Mouse (Mus musculus): ENCODE measurements around the gene Arid1b. TPM values are rescaled to one million over a fixed set of nuclear protein-coding genes. Genes with fewer than 3 reads are reported as not detected.
A peak's percentile ranks its signal among the peaks of the same experiment; 100 is the strongest.

Gene Arid1b
- polyA plus RNA-seq, 1 experiment from 2014 or later, result 12.9 TPM

DNA sequence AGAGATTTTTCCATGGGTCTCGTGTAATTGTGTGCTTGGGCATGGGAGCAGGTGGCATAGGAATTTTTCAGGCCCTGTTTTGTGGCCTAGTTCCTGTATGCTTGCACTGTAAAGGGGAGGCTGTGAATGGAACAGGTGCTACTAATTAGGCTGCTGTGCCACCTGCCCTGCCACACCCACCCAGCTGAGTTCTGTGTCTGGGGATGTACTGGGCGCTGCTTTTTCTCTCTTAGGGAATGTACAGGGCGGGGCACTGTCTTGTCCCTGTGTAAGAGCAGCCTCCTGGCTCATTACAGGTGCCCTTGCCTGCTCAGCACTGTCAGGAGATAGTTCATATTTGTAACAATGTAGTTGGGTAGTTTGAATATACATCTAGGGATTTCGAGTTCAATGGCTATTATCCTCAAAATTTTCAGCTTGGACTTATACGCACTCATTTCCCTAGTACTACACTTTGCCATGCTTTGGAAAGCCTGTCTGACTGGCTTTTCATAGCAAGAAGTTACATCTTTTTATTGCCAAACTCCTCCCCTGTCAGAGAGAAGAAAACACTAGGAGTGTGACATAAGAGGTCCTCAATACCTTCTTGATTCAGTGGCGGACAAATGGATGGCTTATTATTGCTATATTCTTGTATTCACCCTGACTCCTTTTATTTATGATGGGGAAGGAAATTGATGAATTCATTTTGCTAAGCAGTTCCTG lies 149.8 kb downstream of the Arid1b start:
- no peaks in the 10 kb centered on the region for H3K36me3 ChIP-seq (replicated peaks; ENCODE audit: control insufficient read depth, insufficient read depth, low read depth, low read length)
- no peak for DNase-seq (ENCODE audit: low spot score)
- H3K4me3 ChIP-seq (ENCODE audit: low read depth, low read length), result no peak overlapping the region
- WGBS, result 88% methylated on average over 6 of the region's 6 CpGs
- no peaks in the 10 kb centered on the region for H3K27me3 ChIP-seq (ENCODE audit: control insufficient read depth, insufficient read depth, low read length)
- no peak overlapping the region for H3K4me2 ChIP-seq (ENCODE audit: low read depth, low read length)
- no peaks in the 10 kb centered on the region for H3K9me3 ChIP-seq (replicated peaks; ENCODE audit: control insufficient read depth, low read length)
- no peaks in the 10 kb centered on the region for H3K4me1 ChIP-seq (ENCODE audit: control insufficient read depth, insufficient read depth, low read length)
- no peak overlapping the region for H3K9ac ChIP-seq (replicated peaks; ENCODE audit: low read length)
- no peak overlapping the region for H3K27ac ChIP-seq (replicated peaks; ENCODE audit: low read depth, low read length)
- 0 out of 2 replicates have a peak, but pooled peaks have one; percentile 31 for ATAC-seq (replicated peaks; ENCODE audit: insufficient number of reproducible peaks, low FRiP score, low TSS enrichment, low read depth)

DNA sequence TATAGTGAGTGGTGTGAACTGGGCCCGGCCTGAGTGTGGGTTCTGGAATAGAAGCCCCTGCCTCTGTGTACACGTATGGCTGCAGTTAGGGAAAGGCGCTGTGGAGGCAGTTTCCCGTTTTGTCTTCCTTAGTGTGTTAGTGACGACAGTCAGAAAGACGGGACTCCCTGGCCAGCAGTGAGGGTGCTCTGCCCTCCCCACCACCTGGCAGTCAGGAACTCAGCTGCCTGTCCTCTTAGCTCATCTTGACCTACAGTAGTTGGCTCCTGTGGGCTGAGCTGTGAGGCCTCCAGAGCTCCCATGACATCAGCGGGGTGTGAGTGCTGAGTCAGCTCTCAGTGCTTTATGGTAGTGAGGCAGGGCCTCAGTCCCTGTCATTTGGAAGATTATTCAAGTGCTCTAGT lies 156.5 kb downstream of the Arid1b start:
- WGBS, result 54% methylated on average over 7 of the region's 7 CpGs
- DNase-seq (ENCODE audit: low spot score), result peak; percentile 18
- Histone ChIP-seq H3K9ac (replicated peaks; ENCODE audit: low read length) (no peak overlapping the region), H3K27ac (replicated peaks; ENCODE audit: low read depth, low read length) (no peak overlapping the region), H3K36me3 (replicated peaks; ENCODE audit: control insufficient read depth, insufficient read depth, low read depth, low read length) (no peaks in the 10 kb centered on the region), H3K4me3 (ENCODE audit: low read depth, low read length) (no peak overlapping the region), H3K27me3 (ENCODE audit: control insufficient read depth, insufficient read depth, low read length) (no peaks in the 10 kb centered on the region), H3K4me1 (ENCODE audit: control insufficient read depth, insufficient read depth, low read length) (no peaks in the 10 kb centered on the region), H3K9me3 (replicated peaks; ENCODE audit: control insufficient read depth, low read length) (no peaks in the 10 kb centered on the region), H3K4me2 (ENCODE audit: low read depth, low read length) (no peak overlapping the region)
- ATAC-seq (replicated peaks; ENCODE audit: insufficient number of reproducible peaks, low FRiP score, low TSS enrichment, low read depth), result no peak; the same call in 1 of the 2 replicates

DNA sequence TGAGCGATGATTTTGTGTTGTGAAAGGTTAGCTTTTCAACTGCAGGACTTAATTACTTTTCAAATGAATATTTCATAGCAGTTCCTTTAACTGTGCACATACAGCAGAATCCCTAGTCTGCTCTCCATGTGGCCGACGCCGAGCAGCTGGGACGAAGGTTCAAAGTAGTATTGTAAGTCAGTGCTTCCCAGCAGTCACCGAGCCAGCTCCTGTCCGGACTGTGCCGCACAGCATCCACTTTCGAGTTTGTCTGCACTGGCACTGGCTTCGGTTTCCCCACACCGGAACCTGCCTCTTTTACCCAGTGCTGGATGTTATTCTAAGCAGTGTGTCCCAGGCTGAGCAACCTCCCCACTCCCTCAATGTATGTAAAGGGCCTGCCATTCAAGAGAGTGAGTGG lies 157.7 kb downstream of the Arid1b start:
- no peak overlapping the region for H3K27ac ChIP-seq (replicated peaks; ENCODE audit: low read depth, low read length)
- DNase-seq (ENCODE audit: low spot score), result no peak
- H3K9me3 ChIP-seq (replicated peaks; ENCODE audit: control insufficient read depth, low read length), result no peaks in the 10 kb centered on the region
- ATAC-seq (replicated peaks; ENCODE audit: insufficient number of reproducible peaks, low FRiP score, low TSS enrichment, low read depth), result no peak
- no peaks in the 10 kb centered on the region for H3K36me3 ChIP-seq (replicated peaks; ENCODE audit: control insufficient read depth, insufficient read depth, low read depth, low read length)
- WGBS, result 76% methylated on average over 11 of the region's 11 CpGs
- no peak overlapping the region for H3K4me3 ChIP-seq (ENCODE audit: low read depth, low read length)
- no peaks in the 10 kb centered on the region for H3K4me1 ChIP-seq (ENCODE audit: control insufficient read depth, insufficient read depth, low read length)
- H3K27me3 ChIP-seq (ENCODE audit: control insufficient read depth, insufficient read depth, low read length), result no peaks in the 10 kb centered on the region
- H3K9ac ChIP-seq (replicated peaks; ENCODE audit: low read length), result no peak overlapping the region
- no peak overlapping the region for H3K4me2 ChIP-seq (ENCODE audit: low read depth, low read length)

DNA sequence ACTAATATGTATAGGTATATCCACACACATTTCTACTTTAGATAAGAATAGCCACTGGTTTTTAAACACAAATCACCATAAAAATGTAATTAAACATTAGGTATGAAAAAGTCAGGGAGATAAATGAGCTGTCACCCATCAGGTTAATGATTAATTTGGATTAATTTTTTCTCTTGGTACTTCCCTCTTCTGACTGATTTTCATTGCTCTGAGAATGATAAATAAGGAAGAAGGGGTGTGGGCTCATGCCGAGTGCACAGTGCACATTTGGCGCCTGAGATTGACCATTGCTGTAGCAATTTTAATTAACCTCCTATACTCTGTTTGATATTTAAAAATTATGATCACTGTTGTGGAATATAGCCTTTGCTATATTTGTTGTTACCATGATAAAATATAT lies 159.3 kb downstream of the Arid1b start:
- H3K27me3 ChIP-seq (ENCODE audit: control insufficient read depth, insufficient read depth, low read length), result no peaks in the 10 kb centered on the region
- H3K4me2 ChIP-seq (ENCODE audit: low read depth, low read length), result no peak overlapping the region
- H3K4me1 ChIP-seq (ENCODE audit: control insufficient read depth, insufficient read depth, low read length), result no peaks in the 10 kb centered on the region
- no peaks in the 10 kb centered on the region for H3K36me3 ChIP-seq (replicated peaks; ENCODE audit: control insufficient read depth, insufficient read depth, low read depth, low read length)
- WGBS, result 87% methylated on average over 2 of the region's 2 CpGs
- no peak overlapping the region for H3K4me3 ChIP-seq (ENCODE audit: low read depth, low read length)
- ATAC-seq (replicated peaks; ENCODE audit: insufficient number of reproducible peaks, low FRiP score, low TSS enrichment, low read depth), result no peak
- H3K9me3 ChIP-seq (replicated peaks; ENCODE audit: control insufficient read depth, low read length), result no peaks in the 10 kb centered on the region
- no peak overlapping the region for H3K9ac ChIP-seq (replicated peaks; ENCODE audit: low read length)
- H3K27ac ChIP-seq (replicated peaks; ENCODE audit: low read depth, low read length), result no peak overlapping the region
- no peak for DNase-seq (ENCODE audit: low spot score)

DNA sequence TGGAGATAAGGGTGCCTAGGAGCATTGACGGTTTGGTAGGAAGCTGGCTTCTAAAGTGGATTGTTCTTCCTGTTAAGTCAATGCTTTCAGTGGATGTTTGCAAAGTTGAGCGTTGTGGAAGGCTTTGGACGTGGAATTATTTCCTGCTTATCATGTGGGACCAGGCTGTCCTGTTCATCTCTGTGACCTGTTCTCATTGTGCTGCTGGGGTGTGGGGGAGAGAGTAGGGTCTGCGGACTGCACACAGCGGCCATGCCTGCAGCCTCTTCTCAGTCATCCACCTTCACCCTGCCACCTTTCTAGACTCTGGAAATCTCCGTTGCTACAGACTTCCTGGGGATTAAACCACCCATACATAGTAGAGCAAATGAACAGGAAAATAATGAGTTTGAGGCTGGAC lies 160.2 kb downstream of the Arid1b start:
- H3K36me3 ChIP-seq (replicated peaks; ENCODE audit: control insufficient read depth, insufficient read depth, low read depth, low read length), result no peaks in the 10 kb centered on the region
- H3K4me3 ChIP-seq (ENCODE audit: low read depth, low read length), result no peak overlapping the region
- no peak for DNase-seq (ENCODE audit: low spot score)
- H3K27me3 ChIP-seq (ENCODE audit: control insufficient read depth, insufficient read depth, low read length), result no peaks in the 10 kb centered on the region
- no peak overlapping the region for H3K27ac ChIP-seq (replicated peaks; ENCODE audit: low read depth, low read length)
- WGBS, result 82% methylated on average over 6 of the region's 6 CpGs
- ATAC-seq (replicated peaks; ENCODE audit: insufficient number of reproducible peaks, low FRiP score, low TSS enrichment, low read depth), result no peak
- H3K9me3 ChIP-seq (replicated peaks; ENCODE audit: control insufficient read depth, low read length), result no peaks in the 10 kb centered on the region
- no peak overlapping the region for H3K9ac ChIP-seq (replicated peaks; ENCODE audit: low read length)
- H3K4me1 ChIP-seq (ENCODE audit: control insufficient read depth, insufficient read depth, low read length), result no peaks in the 10 kb centered on the region
- H3K4me2 ChIP-seq (ENCODE audit: low read depth, low read length), result no peak overlapping the region

DNA sequence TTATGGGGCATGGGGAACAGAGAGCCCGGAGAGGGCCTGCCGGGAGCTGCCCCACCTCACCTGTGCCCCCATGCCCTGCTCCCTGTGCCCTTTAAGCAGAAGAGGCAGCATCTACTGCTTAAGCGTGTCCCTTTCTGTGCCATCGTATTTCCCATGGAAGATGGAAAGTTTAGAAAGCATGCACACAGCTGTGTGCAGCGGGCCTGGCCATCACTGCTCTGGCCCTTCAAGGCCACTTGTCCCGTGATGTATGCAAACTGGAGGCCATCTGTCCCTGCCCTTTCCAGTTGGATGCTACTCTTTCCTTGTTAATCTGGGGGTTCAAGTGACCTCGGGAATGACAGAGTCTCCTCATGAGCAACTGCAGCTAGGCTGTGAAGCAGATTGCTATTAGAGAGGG lies 163.5 kb downstream of the Arid1b start:
- ATAC-seq (replicated peaks; ENCODE audit: insufficient number of reproducible peaks, low FRiP score, low TSS enrichment, low read depth), result no peak
- 87% methylated on average over 7 of the region's 7 CpGs for WGBS
- H3K27ac ChIP-seq (replicated peaks; ENCODE audit: low read depth, low read length), result no peak overlapping the region
- no peaks in the 10 kb centered on the region for H3K9me3 ChIP-seq (replicated peaks; ENCODE audit: control insufficient read depth, low read length)
- no peak overlapping the region for H3K9ac ChIP-seq (replicated peaks; ENCODE audit: low read length)
- H3K36me3 ChIP-seq (replicated peaks; ENCODE audit: control insufficient read depth, insufficient read depth, low read depth, low read length), result no peaks in the 10 kb centered on the region
- no peaks in the 10 kb centered on the region for H3K4me1 ChIP-seq (ENCODE audit: control insufficient read depth, insufficient read depth, low read length)
- H3K4me3 ChIP-seq (ENCODE audit: low read depth, low read length), result no peak overlapping the region
- H3K27me3 ChIP-seq (ENCODE audit: control insufficient read depth, insufficient read depth, low read length), result no peaks in the 10 kb centered on the region
- no peak for DNase-seq (ENCODE audit: low spot score)
- H3K4me2 ChIP-seq (ENCODE audit: low read depth, low read length), result no peak overlapping the region

DNA sequence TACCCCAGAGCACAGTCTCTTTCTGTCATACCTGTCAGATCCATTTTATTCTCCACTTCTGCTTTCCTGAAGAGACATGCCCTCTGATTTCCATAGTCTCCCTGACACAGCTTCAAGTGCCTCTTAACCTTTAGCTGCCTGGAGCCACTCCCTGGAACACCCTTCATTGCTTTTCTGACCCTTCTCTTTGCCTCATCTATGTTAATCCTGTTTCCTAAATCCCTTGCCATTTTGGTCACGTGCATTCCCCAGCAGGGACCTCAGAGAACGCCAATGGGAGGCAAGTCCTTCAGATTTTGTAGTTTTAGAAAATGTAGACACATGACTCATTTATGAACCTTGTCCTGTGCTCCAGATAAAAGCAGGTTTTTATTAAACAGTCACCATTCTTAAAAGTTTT lies 168.4 kb downstream of the Arid1b start:
- ATAC-seq (replicated peaks; ENCODE audit: insufficient number of reproducible peaks, low FRiP score, low TSS enrichment, low read depth), result no peak

DNA sequence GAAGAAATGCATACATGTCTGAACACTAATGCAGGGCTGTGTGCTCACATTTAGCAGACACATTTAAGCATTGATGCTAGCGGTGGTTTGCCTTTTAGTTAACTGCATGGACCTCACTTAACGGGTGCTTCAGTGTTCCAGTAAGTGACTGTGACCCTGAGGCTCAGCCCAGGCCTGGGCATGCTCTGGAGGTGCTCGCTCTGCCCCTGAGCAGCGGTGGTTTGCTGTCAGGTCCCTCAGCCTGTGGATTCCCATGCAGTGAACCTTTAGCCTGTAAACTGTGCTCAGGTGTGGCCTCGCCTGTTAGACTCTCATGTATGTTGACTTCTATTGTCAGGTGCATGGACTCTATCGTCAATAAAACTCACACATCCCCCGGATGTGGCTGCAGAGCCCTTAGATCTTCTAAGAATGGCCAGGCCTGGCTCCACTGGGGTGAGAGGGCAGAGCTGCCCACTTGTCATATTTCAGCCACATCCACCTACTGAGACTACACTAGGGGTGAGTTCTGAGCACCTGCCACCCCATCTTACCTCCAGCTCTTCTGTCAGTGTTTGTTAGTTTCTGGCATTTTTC lies 169.2 kb downstream of the Arid1b start:
- WGBS, result 89% methylated on average over 7 of the region's 7 CpGs
- Histone ChIP-seq H3K27me3 (ENCODE audit: control insufficient read depth, insufficient read depth, low read length) (no peaks in the 10 kb centered on the region), H3K4me3 (ENCODE audit: low read depth, low read length) (no peak overlapping the region), H3K27ac (replicated peaks; ENCODE audit: low read depth, low read length) (no peak overlapping the region), H3K4me2 (ENCODE audit: low read depth, low read length) (no peak overlapping the region), H3K9me3 (replicated peaks; ENCODE audit: control insufficient read depth, low read length) (no peaks in the 10 kb centered on the region), H3K4me1 (ENCODE audit: control insufficient read depth, insufficient read depth, low read length) (no peaks in the 10 kb centered on the region), H3K36me3 (replicated peaks; ENCODE audit: control insufficient read depth, insufficient read depth, low read depth, low read length) (no peaks in the 10 kb centered on the region), H3K9ac (replicated peaks; ENCODE audit: low read length) (no peak overlapping the region)
- DNase-seq (ENCODE audit: low spot score) (no peak), ATAC-seq (replicated peaks; ENCODE audit: insufficient number of reproducible peaks, low FRiP score, low TSS enrichment, low read depth) (no peak)

More for the DNA sequence above, 168.4 kb downstream of the Arid1b start:
- H3K4me2 ChIP-seq (ENCODE audit: low read depth, low read length), result no peak overlapping the region
- no peaks in the 10 kb centered on the region for H3K9me3 ChIP-seq (replicated peaks; ENCODE audit: control insufficient read depth, low read length)
- H3K27me3 ChIP-seq (ENCODE audit: control insufficient read depth, insufficient read depth, low read length), result no peaks in the 10 kb centered on the region
- no peak for DNase-seq (ENCODE audit: low spot score)
- H3K4me1 ChIP-seq (ENCODE audit: control insufficient read depth, insufficient read depth, low read length), result no peaks in the 10 kb centered on the region
- no peaks in the 10 kb centered on the region for H3K36me3 ChIP-seq (replicated peaks; ENCODE audit: control insufficient read depth, insufficient read depth, low read depth, low read length)
- H3K27ac ChIP-seq (replicated peaks; ENCODE audit: low read depth, low read length), result no peak overlapping the region
- 59% methylated on average over 2 of the region's 2 CpGs for WGBS
- no peak overlapping the region for H3K9ac ChIP-seq (replicated peaks; ENCODE audit: low read length)
- no peak overlapping the region for H3K4me3 ChIP-seq (ENCODE audit: low read depth, low read length)
